Mouse (Mus musculus): Measurements from ENCODE around the gene Cdk5r1. TPM values are rescaled to one million over a fixed set of nuclear protein-coding genes. Genes with fewer than 3 reads are reported as not detected.
"Not testable (repeated sequence)": the region's sequence is repeated elsewhere in the genome, so short reads cannot be mapped to it uniquely, and the experiment has no call there.

Gene Cdk5r1
- polyA plus RNA-seq, 2 experiments: 0.17 to 0.64 TPM

DNA sequence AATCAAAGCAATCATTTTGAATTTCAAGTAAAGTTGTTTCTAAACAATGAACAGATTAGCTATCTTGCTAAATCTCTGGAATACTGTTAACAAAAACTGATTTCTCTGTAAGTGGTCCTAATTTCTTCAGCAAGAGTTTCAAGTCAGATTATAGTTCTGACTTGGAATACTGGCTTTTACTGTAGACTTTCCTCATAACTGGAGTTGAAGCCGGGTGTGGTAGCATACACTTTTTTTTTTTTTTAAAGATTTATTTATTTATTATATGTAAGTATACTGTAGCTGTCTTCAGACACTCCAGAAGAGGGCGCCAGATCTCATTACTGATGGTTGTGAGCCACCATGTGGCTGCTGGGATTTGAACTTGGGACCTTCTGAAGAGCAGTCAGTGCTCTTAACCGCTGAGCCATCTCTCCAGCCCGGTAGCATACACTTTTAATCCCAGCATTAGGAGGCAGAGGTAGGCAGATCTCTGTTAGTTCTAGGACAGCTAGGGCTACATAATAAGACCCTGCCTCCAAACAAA is 13.2 kb upstream of the Cdk5r1 start:
- H3K4me2 ChIP-seq (ENCODE audit: low read depth); H3K4me3 ChIP-seq (ENCODE audit: insufficient read depth in 1 of 2, low read depth in 2 of 2, low read length in 2 of 2); H3K9me3 ChIP-seq (ENCODE audit: control insufficient read depth, low read length); H3K9ac ChIP-seq (replicated peaks); H3K27ac ChIP-seq; ATAC-seq (ENCODE audit: insufficient read depth); H3K27me3 ChIP-seq (ENCODE audit: control insufficient read depth, insufficient read depth, low read length); H3K4me1 ChIP-seq (replicated peaks; ENCODE audit: control insufficient read depth in 2 of 2, insufficient read depth in 2 of 2, low read length in 1 of 2); DNase-seq (ENCODE audit: low read depth in 3 of 3, low spot score in 3 of 3): not testable (repeated sequence)
- peaks cover 84% of the 10 kb centered on the region for H3K36me3 ChIP-seq (replicated peaks; ENCODE audit: control insufficient read depth, insufficient read depth, low read depth)
- 70% methylated on average over 4 of the region's 4 CpGs for WGBS (ENCODE audit: insufficient replicate concordance)
- peak; percentile 24; the same call in 1 of the 2 replicates for TF ChIP-seq CTCF (IDR thresholded peaks at IDR 0.05; ENCODE audit: low read depth)

DNA sequence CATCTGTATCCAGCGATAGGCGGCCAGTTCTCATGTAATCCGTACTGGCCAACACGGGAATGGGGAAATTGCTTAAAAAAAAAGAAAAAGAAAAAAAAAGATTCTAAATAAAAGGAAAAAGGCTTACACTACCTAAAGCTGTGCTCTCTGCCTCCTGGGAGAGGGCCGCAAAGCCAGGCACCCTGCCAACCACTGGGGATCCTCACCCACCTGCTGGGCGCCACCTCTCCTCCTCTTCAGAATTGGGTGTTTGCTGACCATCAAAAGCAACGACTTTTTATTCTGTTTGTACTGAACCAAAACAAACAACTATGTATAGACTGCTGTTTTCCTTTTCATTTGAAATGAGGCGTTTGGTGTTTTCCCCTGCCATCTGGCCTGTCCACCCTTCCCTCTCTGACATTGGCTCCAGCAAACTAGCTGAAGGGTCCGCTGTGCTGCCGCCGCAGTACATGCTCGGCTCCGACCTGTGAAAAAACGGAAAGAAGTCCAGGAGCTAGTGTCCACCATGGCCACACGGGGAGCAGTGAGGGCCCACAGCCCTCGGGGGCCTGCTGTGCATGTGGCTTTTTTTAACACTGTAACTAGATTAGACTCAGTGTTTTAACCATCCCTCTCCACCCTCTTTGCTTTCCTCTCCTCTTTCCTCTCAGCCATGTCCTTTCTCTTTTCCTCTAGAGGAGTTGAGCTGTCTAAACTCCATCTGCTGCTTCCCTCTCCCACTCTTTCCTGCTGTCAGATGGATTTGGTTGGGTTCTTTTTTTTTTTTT is 4.8 kb upstream of the Cdk5r1 start:
- Histone ChIP-seq H3K27ac (no peak overlapping the region), H3K27me3 (ENCODE audit: control insufficient read depth, insufficient read depth, low read length) (no peaks in the 10 kb centered on the region), H3K9me3 (ENCODE audit: control insufficient read depth, low read length) (no peaks in the 10 kb centered on the region), H3K36me3 (replicated peaks; ENCODE audit: control insufficient read depth, insufficient read depth, low read depth) (peaks cover 51% of the 10 kb centered on the region), H3K4me3 (ENCODE audit: insufficient read depth in 1 of 2, low read depth in 2 of 2, low read length in 2 of 2) (no peak overlapping the region), H3K9ac (replicated peaks) (no peak overlapping the region), H3K4me1 (replicated peaks; ENCODE audit: control insufficient read depth in 2 of 2, insufficient read depth in 2 of 2, low read length in 1 of 2) (peaks cover 5 to 7% of the 10 kb centered on the region in 2 experiments; a peak in 2 of 4 replicates), H3K4me2 (ENCODE audit: low read depth) (no peak overlapping the region)
- TF ChIP-seq EP300 (IDR thresholded peaks at IDR 0.05; ENCODE audit: low read depth): no peak
- TF ChIP-seq CTCF (IDR thresholded peaks at IDR 0.05; ENCODE audit: low read depth): no peak
- DNase-seq (ENCODE audit: low read depth in 3 of 3, low spot score in 3 of 3): no peak
- 83% methylated on average over 16 of the region's 16 CpGs for WGBS (ENCODE audit: insufficient replicate concordance)
- no peak for ATAC-seq (ENCODE audit: insufficient read depth)

DNA sequence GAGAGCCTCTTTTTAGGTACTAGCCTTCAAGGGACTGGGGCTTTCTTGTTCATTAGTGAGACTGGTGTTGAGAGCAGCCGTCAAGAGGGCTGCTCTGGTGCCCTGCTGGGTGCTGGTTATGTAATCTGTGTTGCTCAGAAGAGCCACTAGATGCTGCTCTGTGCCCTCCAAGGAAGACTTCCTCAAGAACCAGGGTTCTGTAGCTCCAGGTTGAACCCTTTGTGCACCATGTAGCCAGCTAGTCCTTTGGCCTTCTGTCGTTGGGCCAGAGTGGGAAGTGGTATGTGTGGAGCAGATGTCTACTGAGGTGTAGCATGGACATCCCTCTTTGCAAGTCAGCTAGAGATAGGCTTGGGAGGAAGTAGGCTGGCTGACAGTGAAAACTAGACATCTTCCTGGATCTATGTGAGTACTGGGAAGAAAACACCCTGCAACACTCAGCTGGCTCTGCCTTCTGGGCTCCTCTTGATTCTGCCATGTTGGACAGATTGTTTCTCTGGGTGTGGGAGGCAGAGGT is 2.6 kb upstream of the Cdk5r1 start:
- peaks cover 7 to 8% of the 10 kb centered on the region in 2 experiments; a peak in 2 of 4 replicates for H3K4me1 ChIP-seq (replicated peaks; ENCODE audit: control insufficient read depth in 2 of 2, insufficient read depth in 2 of 2, low read length in 1 of 2)
- TF ChIP-seq EP300 (IDR thresholded peaks at IDR 0.05; ENCODE audit: low read depth) (no peak), CTCF (IDR thresholded peaks at IDR 0.05; ENCODE audit: low read depth) (peak; percentile 46)
- H3K4me3 ChIP-seq (ENCODE audit: insufficient read depth in 1 of 2, low read depth in 2 of 2, low read length in 2 of 2): no peak overlapping the region
- no peak overlapping the region for H3K4me2 ChIP-seq (ENCODE audit: low read depth)
- peaks cover 34% of the 10 kb centered on the region for H3K36me3 ChIP-seq (replicated peaks; ENCODE audit: control insufficient read depth, insufficient read depth, low read depth)
- H3K9ac ChIP-seq (replicated peaks): no peak overlapping the region
- H3K27me3 ChIP-seq (ENCODE audit: control insufficient read depth, insufficient read depth, low read length): no peaks in the 10 kb centered on the region; the same call in 1 of the 2 replicates
- ATAC-seq (ENCODE audit: insufficient read depth) (no peak), DNase-seq (ENCODE audit: low read depth in 3 of 3, low spot score in 3 of 3) (no peak)
- H3K9me3 ChIP-seq (ENCODE audit: control insufficient read depth, low read length): no peaks in the 10 kb centered on the region
- WGBS (ENCODE audit: insufficient replicate concordance): 39% methylated on average over 2 of the region's 2 CpGs
- no peak overlapping the region for H3K27ac ChIP-seq

DNA sequence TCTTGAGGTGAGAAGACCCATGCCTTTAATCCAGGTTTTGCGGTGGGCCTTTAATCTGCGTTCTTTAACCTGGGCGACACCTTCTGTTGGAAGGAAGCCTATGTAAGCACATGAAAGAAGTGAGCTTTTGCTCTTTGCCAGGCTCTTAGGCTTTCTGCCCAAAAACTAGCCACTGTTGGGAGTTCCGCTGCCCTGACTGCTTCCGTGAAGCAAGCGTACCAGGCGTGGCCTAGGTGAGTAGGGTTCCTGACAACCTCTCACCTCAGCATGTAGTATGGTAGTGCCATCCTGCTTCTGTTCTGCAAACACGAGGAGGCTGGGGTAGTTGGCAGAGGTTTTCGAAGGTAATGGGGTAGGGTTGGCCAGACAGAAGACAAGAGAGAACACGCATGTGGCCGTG is 2.0 kb upstream of the Cdk5r1 start:
- no peak overlapping the region for H3K9ac ChIP-seq (replicated peaks)
- no peak overlapping the region for H3K4me3 ChIP-seq (ENCODE audit: insufficient read depth in 1 of 2, low read depth in 2 of 2, low read length in 2 of 2)
- TF ChIP-seq EP300 (IDR thresholded peaks at IDR 0.05; ENCODE audit: low read depth) (no peak), CTCF (IDR thresholded peaks at IDR 0.05; ENCODE audit: low read depth) (no peak)
- H3K9me3 ChIP-seq (ENCODE audit: control insufficient read depth, low read length): no peaks in the 10 kb centered on the region
- H3K27ac ChIP-seq: no peak overlapping the region
- no peak for DNase-seq (ENCODE audit: low read depth in 3 of 3, low spot score in 3 of 3)
- H3K27me3 ChIP-seq (ENCODE audit: control insufficient read depth, insufficient read depth, low read length): no peaks in the 10 kb centered on the region; the same call in 1 of the 2 replicates
- no peak for ATAC-seq (ENCODE audit: insufficient read depth)
- H3K4me2 ChIP-seq (ENCODE audit: low read depth): no peak overlapping the region
- peaks cover 7 to 8% of the 10 kb centered on the region in 2 experiments; a peak in 2 of 4 replicates for H3K4me1 ChIP-seq (replicated peaks; ENCODE audit: control insufficient read depth in 2 of 2, insufficient read depth in 2 of 2, low read length in 1 of 2)
- H3K36me3 ChIP-seq (replicated peaks; ENCODE audit: control insufficient read depth, insufficient read depth, low read depth): peaks cover 27% of the 10 kb centered on the region
- WGBS (ENCODE audit: insufficient replicate concordance): 85% methylated on average over 11 of the region's 11 CpGs

DNA sequence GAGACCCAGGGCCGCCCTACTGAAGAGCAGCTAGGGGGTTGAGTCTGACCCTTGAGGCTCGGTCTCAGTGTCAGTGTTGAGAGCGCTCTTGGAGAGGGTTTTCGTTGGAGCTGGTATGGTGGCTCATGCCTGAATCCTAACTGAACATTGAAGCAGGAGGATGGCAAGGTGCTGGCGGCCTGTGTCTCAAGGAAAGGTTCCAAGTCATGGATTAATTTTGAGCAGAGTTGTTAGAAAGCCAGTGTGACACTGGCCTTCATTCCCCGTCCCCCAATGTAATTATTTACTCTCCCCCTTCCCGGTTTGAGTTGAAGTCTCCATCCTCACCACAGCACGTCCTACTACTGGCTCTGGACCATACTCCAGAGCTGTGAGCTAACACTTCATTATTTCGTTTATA is 1.3 kb upstream of the Cdk5r1 start:
- no peak overlapping the region for H3K27ac ChIP-seq
- no peaks in the 10 kb centered on the region; the same call in 1 of the 2 replicates for H3K27me3 ChIP-seq (ENCODE audit: control insufficient read depth, insufficient read depth, low read length)
- ATAC-seq (ENCODE audit: insufficient read depth) (no peak), DNase-seq (ENCODE audit: low read depth in 3 of 3, low spot score in 3 of 3) (no peak)
- no peaks in the 10 kb centered on the region for H3K9me3 ChIP-seq (ENCODE audit: control insufficient read depth, low read length)
- peaks cover 7 to 8% of the 10 kb centered on the region in 2 experiments; a peak in 2 of 4 replicates for H3K4me1 ChIP-seq (replicated peaks; ENCODE audit: control insufficient read depth in 2 of 2, insufficient read depth in 2 of 2, low read length in 1 of 2)
- H3K4me3 ChIP-seq (ENCODE audit: insufficient read depth in 1 of 2, low read depth in 2 of 2, low read length in 2 of 2): no peak overlapping the region
- WGBS (ENCODE audit: insufficient replicate concordance): 78% methylated on average over 9 of the region's 9 CpGs
- TF ChIP-seq CTCF (IDR thresholded peaks at IDR 0.05; ENCODE audit: low read depth) (no peak), EP300 (IDR thresholded peaks at IDR 0.05; ENCODE audit: low read depth) (no peak)
- no peak overlapping the region for H3K4me2 ChIP-seq (ENCODE audit: low read depth)
- H3K36me3 ChIP-seq (replicated peaks; ENCODE audit: control insufficient read depth, insufficient read depth, low read depth): peaks cover 20% of the 10 kb centered on the region
- no peak overlapping the region for H3K9ac ChIP-seq (replicated peaks)

Measured in liver, embryonic 14.5 days (tissue).